Mouse (Mus musculus) adrenal gland, postnatal 36 days (tissue): ENCODE data around the gene Supt3. TPM values are rescaled to one million over a fixed set of nuclear protein-coding genes. Genes with fewer than 3 reads are reported as not detected.
A peak's percentile ranks its signal among the peaks of the same experiment; 100 is the strongest.

Experiments
- DNase-seq, 2 experiments: peaks; one replicate each; pipeline ENCODE4 v3.0.0; 2021; ENCODE audit warnings: mixed read lengths in 1 of 2
- long read RNA-seq, 2 experiments: library from polyadenylated mRNA; stranded (forward); transcript quantifications; one replicate each; pipeline ENCODE4 v2.0.0; 2021; ENCODE audit warnings: borderline sequencing depth in 2 of 2
- total RNA-seq, 2 experiments: library from RNA; stranded (reverse); gene quantifications; 2 replicates each; pipeline ENCODE4 v1.2.3; 2021

The Supt3 gene
- 10 to 100 TPM; 24.7 to 34.0 TPM for total RNA-seq
- long read RNA-seq, experiment 1, partial matches to known transcripts, result 1 of 8 reads
- long read RNA-seq, experiment 1, other reads (novel, unspliced or antisense), result 3 of 8 reads
- long read RNA-seq, experiment 2, transcript Supt3-201 (12 exons, 1,508 nt), result major isoform, 6 of 7 reads
- long read RNA-seq, experiment 2, partial matches to known transcripts, result 1 of 7 reads
- long read RNA-seq, experiment 2, other reads (novel, unspliced or antisense), result 0 of 7 reads

DNA sequence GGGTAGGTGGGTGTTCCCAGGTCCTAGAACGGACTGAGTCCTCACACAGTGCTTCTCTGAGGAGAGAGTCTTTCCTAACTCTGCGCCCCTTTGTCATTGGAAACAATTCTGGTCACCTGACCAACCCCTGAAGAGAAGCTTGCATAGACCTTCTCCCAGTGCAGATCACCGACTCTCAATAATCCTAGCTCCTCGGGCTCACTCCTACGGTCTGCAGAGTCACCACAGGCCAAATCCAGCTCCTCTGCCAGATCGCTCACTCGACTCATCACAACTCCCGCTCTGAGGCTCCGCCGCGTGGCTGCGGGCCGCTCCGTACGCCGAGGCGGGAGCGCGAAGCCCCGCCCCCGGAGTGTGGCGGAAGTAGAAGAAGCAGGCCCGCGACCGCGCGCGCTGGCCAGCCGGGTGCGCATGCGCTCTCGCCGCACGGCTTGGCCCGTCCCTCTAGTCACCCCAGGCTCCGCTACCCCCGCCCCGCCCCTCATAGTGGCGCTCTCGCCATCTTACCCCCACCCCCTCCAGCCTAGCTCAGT, at the start of gene Supt3:
Gene Supt3 (plus strand): TSS at position 415 of the 533 bp plus-strand sequence.
- peak; percentile 97 to 99 for DNase-seq

DNA sequence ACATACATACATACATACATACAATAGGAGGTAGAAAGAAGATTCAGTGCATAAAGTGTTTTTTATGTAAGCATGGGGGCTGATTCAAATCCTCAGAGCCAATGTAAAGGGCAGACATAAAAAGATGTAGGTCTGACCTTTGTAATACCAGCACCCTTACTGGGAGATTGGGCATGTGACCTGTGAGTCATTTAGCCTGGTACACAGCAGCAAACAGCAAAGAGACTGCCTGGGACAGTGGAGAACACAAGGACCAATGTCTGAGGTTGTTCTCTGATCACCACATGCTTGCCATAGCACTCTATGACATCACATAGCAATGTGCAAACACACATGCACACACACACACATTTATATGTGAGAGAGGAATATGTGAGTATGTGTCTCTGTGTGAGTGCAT, 49.3 kb upstream of the Supt3 start:
- peak; percentile 20 to 54 for DNase-seq

DNA sequence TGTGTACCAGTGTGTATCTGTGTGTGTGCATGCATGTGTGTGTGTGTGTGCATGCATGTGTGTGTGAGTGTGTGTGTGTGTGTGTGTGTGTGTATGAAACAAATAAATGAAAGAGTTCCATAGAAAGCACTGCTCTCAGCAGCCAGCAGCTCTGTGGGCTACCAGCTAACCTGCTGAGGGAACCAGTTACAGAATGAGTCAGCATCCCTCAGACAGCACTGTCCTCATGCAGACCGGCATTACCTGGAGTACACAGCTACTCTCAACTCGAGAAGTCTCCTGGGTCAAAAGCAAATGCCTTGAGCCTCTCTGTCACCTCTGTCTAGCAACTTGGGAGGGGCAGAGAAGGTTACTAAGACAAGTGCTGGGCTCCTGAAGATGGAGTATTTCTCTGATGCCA, 48.5 kb upstream of the Supt3 start:
- no peak for DNase-seq

DNA sequence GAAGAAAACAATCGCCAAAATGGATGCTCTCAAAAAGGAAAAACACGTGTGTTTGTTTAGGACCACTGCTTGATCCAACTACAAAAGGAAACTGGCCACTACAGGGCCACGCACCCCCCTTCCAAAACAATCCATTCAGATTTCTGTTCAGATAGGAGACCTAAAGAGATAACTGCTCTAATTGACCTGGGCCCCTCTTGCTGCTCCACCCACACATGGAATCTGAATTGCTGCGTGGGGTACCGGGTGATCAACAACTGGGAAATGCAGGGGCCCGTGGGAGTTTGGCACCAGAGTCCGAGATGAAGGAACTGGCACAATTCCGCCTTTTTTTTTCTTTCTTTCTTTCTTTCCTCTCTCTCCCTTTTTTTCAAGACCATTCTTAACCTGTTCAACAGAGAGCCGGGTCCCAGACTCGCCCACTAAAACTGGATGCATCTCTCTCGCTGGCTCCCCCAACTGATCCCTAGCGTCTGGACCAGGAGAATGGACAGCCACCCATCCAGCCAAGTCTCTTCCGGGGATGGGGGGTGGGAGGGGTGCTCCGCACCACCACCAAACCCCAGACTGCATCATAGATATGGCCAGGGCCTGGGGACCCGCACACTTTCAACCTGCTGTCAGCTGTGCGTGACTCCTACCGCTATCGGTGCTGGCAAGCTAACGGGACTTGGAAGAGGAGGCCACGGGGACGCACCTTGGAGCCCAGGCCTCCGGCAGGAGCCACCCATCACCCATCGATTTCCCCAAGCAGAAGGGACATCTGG, 43.2 kb upstream of the Supt3 start:
- DNase-seq, result no peak

DNA sequence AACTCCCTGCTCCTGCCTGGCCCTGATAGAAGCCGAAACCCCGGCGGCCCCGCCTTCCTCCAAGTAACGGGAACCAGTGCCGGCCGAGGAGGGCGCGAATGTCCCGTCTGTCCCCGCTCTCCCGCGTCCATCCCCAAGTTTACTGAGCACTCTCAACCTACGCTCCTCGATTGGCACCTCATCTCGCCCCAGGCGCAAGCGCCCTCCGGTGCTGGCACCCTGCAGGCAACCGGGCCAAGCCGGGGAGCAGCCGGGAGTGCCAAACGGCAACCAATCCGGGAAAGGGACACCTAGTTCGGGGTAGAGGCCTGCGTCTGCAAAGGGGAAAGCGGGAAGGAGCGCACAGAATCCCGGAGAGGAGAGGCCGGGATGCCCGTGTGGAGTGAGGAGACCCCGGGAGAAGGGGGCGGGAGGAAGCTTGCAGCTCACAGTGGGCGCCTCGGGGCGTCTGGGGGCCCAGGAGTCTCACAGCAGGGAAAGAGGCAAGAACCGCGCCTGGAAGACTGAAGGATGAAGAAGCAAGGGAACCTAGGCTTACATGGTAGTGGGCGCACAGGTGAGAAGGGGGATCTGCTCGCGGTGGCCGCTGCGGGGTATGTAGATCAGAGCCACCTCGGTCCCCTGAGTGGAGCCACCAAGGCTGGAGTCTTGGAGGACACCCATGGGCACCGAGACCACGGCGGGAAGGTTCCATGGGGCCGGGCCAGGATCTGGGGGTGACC, 42.3 kb upstream of the Supt3 start:
- peak; percentile 73 to 74 for DNase-seq

DNA sequence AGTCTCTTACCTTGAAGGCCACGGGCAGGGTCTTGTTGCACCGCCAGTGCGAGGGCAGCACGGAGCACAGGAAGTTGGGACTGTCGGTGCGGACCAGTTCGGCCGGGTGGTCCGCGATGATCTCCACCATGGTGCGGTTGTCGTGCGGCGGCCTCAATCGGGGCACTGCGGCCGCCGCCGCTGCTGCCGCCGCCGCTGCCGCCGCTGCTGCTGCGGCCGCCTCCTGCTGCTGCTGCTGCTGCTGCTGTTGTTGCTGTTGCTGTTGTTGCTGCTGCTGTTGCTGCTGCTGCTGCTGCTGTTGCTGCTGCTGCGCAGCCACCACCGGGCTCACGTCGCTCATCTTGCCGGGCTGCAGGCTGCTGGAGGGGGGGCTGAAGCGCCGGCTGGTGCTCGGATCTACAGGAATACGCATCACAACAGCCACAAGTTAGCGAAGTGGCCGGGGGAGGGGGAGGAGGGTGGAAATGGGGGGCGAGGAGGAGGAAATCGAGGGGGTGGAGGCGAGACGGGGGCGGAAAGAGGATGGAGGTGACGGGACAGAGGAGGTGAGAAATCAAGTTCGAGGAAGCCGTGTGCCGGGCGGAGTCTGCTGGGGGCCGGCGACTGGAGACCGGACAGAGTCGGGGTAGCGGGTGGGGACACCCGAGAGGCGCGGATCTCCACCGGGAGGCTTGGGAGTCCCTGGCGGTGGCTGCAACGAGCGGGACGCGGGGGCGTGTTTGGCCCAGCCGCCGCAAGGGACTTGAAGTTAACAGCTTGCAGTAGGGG, 41.5 kb upstream of the Supt3 start:
- peak; percentile 64 to 65 for DNase-seq

DNA sequence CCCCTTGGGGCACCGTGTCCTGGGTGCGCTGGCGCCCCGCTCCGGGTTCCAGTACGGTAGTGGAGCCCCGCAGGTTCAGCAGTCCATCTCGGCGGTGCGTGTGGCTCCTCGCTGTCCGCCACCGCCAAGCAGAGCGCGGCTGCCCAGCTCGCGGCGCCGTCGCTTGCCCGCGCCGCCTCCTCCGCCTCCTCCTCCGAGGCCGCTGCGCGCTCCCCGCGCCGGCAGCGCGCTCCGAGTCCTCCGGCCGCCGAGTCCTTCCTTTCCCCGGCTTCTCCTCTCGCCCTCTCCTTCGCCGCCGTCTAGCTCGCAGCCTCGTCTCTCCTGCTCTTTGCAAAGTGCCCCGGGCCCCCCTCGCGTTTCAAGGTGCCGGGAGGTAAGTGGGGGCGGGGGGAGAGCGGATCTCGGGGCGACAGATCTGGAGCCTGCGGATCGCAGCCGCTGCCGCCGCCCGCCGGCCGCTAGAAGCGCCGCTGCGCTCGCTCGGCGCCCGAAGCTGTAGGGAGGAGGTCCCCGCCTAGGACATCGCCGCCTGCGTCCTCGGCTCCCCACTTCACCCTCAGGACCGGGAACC, 40.9 kb upstream of the Supt3 start:
- peak; percentile 76 to 85 for DNase-seq

DNA sequence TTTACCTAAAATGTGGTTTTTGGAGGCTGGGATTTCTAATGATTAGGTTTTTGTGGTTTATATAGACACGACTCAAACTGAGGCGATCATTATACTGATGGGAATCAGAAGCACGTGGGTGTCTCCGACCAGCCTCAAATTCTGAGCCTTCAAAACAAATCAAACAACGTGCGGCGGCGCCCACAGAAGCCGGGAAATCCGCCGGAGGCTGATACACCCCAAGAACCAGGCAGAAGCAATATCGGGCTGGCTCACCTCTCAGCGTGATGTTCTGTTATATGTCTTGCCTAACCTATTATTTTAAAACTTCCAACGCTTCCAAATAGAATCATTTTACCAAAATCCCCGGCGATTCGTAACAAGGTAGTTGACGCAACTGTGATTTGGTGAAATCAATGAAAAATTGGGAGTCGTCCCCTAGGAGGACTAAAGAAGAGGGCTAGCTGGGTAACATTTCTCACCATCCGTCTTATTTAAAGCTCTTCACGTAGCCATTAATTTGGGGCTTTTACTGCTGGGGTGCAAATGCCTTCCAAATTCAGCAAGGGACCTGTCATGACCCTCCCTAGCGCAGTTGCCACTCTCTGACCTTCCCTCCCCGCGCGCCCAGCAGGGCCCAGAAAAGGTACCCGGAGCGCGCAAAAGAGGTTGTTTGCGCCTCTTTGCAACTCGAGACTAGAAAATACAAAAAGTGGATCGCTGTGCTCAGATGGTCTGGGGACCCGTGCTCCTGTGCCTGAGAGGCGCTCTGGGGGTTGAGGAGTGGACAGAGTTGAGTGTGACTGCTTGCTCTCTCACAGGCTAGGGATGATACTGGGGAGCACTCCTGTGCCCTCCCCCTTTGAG, 39.5 kb upstream of the Supt3 start:
- peak; percentile 29 to 42 for DNase-seq

DNA sequence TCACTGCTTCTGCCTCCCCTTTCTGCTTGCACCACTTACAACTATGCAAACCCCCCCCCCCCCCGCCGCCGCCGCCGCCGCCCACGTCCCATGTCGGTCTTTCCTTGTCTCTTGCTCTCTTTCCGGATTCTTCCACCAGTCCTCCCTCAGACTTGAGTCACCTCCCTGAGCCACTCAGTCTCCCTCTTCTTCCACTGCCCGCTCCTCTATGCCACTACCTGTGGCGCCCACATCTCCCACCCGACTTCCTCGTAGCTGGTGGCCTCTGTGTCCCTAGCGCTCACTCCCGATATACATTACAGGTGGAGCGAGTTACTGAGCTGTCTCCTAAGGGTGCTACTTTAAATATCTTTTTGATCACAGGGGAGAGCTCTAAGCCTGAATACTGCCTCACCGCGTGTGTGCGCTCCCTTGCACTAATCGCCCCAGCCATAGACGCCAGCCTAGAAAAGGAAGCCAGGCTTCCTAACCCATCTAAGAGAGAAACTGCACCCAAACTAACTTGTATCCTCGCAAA, 38.8 kb upstream of the Supt3 start:
- DNase-seq, result no peak

DNA sequence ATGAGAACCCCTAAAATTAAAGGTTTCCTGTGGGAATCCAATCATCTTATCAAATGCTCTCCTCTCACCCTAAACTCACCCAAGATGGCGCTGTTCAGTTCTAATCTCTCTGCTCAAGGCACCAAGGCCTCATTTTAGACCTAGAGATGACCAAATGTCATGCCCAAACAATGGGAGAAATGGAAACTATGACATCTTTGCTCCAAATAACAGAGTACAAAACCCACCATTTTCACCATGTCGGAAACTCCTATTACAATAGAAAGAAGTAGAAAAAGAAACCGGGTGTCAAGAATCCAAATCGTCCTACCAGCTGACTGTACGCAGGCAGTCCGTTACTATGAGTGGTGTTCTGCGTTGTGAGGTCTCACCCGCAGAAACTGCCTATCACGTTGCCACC, 34.7 kb upstream of the Supt3 start:
- no peak for DNase-seq

DNA sequence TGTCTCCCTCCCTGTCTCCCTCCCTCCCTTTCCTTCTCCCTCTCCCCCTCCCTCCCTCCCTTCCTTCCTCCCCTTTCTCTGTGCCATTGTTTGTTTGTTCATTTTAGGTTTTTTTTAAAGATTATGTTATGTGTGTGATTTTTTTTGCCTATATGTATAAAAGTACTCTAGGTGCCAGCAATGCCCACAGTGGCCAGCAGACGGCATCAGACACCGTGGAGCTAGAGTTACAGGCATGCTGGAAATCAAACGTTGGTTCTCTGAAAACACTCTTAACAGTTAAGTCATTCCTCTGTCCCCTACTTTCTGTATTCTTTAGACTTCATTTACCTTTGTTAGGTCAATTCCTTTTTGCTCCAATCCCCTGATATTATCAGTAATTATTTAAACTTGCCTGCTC, 33.2 kb upstream of the Supt3 start:
- no peak for DNase-seq

DNA sequence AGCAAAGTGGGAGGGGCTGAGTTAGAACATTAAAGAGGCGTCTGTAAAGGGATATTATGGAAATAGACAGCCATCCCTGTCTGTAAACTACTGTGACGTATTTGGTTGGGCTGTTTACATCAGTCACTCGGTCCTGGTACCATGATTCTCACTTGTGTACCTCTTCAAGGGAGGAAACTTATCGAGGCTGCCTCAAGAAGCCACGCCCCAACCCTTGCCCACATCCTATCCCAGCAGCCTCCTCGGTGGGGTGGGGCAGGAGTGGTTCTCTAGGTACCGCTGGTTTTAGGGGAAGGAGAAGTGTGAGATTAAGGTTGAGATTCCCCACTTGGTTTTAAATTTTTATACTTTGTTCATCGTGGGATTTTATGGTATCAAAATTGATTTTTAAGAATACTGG, 31.6 kb upstream of the Supt3 start:
- DNase-seq, result no peak

DNA sequence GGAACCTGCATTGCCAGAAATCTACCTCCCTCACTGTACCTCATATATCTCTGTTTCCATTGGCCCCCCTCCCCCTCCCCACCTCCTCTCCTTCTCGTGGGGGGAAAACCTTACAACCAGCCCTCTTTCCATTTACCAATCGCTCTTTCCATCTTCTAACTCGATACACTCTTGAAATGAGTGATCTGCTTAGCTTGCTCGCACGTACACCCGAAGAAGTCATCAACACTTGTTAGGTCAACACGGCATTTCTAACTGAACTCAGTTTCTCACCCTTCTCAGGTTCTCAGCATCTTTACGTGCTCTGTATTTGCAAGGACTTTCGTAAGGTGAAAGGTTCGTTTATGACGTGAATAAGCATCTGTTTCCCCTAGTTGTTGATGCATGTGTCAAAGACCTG, 10.6 kb upstream of the Supt3 start:
- no peak for DNase-seq

DNA sequence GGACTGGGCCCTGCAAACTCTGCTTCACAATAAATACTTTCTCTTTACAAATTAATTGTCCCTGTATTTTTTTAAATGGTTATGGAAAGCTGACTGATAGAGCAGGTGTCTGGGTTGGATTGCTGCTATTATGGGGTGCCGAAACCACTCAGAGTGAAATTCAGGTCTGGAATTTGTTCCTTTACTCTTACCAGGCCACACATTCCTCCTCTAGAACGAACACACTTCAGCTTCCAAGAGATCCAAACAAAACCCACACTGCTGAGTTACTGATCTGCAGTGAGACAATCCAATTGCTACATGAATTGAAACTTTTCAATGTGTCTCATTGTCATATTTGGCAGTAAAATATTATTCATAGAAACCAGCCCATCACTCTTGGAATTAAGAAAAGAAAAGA, 10.0 kb upstream of the Supt3 start:
- no peak for DNase-seq

DNA sequence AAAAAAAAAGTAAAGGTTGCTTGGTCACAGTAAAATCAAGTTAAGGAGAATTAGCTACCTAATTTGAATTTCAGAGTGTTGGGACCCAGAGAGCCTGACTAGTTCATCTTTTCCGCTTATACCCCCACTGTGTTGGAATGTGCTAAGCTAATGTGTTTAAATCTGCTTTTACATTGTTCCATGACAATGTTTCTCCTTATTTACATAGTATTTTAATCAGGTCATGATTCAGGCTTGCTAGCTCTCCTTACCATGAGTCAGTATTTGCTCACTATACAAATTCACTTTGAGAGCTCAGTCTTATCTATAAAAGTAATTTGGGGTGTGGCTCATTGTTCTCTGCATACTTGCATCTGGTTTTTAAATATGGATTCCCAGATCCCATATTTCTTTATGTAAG, 9.6 kb upstream of the Supt3 start:
- no peak for DNase-seq

DNA sequence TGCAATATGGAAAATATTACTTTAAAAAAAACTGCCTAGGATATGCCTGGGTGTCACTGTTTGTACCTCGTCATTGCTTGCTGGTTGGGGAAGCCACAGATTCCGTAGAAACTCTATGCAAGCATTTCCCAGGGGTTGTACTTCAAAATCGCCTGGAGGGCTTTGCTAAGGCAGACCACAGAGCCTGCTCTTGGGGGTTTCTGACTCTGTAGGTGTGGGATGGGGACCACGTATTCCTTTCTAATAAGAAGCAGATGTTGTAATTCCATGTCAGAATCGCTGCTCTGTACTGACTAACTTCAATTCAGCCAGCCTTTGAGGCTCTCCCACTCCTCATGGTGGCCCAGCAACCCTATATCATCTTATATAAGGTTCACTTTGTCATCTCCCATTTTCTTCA, 8.4 kb upstream of the Supt3 start:
- DNase-seq, result no peak

DNA sequence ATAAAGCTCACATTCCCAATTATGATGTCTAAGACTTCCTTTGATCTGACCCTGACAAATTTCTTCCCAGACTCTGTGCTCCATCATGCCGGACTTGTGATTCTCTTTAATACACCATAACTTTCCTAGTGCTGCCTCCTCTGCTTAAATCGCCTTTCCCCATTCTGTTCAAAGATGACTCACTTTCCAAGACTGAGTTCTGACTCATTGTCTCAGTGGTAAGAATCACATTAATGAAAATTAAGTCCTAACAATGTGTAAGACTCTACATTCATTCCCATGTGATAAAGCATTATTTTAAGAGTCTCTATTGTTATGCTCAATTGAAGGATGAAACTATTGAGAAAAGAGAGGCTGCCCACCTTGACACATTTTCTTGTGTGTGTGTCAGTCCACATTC, 6.1 kb upstream of the Supt3 start:
- DNase-seq, result no peak

DNA sequence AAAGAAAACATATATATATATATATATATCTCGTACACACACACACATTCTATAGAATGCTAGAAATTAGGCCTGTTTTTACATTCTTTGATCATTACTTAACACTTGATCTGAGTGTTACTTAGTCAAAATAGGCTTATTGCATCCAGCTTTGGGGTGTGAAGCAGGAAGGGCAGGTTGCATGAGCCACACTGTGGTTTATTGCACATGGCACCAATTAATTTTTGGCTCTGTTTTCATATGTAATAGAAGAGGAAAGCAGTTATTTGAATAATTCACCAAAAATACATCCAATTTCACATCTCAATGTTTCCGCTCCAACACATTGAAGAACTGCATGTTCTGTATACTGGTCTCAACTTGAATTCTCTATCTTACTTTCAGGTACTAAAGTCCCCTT, 4.4 kb upstream of the Supt3 start:
- DNase-seq, result no peak

DNA sequence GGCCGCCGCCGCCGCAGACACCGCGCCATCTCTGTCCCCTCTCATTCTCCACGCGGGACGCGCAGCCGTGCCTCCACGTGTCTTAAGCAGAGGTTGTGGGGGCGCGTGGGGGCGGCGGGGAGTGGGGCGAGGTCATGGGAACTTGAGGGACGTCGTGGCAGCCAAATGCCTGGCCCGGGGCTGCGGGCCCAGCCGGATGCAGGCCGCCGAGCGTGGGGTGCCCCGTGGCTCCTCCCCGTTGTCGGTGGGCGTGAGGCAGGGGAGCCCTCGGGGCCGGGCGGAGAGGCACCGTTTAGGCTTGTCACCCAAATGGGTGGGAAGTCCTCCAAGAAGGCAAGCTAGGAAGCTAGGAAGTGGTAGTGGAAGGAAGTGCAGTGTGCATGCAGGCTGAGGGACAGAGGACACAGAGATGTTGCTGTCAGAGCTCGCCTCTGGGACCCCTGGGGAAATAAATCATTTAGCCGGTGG, 419 bp downstream of the Supt3 start:
- peak; percentile 71 to 81 for DNase-seq

DNA sequence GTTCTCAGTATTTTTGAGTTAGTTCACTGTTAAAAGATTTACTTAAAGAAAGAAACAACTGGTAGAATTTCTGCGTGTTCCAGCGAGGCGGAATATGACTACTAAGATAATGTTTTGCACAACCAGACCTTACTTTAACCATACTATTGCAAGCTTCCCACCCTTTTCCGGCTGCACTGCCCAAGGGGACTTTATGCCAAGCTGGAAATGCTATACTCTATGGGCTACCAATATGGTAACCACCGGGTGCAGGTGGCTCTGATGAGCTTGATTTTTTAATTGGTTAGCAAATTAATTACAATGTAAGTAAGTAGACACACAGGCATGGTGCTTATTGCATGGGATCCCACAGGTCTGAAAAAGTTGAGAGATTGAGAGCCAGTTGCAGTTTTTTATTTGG, 1.2 kb downstream of the Supt3 start:
- no peak for DNase-seq

DNA sequence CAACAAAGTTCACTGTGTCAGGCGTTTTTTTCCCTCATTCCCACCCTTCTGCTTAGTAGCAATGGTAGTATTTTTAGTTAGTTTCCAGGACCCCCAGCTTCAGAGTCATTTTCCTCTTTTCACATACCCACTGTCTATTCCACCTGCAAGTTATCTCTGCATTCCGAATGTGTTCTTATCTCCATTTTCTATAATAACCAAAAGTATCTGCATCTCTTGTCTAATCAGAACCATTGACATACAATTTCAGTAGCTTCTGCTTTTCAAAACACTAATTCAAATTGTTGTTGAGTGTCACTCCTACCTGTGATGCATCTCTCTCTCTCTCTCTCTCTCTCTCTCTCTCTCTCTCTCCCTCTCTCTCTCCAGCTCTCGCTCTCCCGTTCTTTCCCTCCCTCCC, 3.4 kb downstream of the Supt3 start:
- no peak for DNase-seq
